Mouse (Mus musculus): Measurements from ENCODE around the gene H2al1h. TPM values are rescaled to one million over a fixed set of nuclear protein-coding genes. Genes with fewer than 3 reads are reported as not detected.
"Not testable (repeated sequence)": the region's sequence is repeated elsewhere in the genome, so short reads cannot be mapped to it uniquely, and the experiment has no call there.

H2al1h gene
- polyA plus RNA-seq, 1 experiment from 2014 or later: not detected

GRCm38 (mm10) chrX:11324359-11324758, 3.1 kb downstream of the H2al1h start, which contains the start of gene H2al1i:
TSS of gene H2al1i (plus strand) at chrX:11324659.
- H3K27me3 ChIP-seq (replicated peaks; ENCODE audit: low read depth, poor library complexity, severe bottlenecking); H3K4me3 ChIP-seq; H3K27ac ChIP-seq (replicated peaks); H3K9me3 ChIP-seq; DNase-seq (ENCODE audit: low spot score); H3K4me1 ChIP-seq; H3K36me3 ChIP-seq (replicated peaks): not testable (repeated sequence)
- 85% methylated on average over 2 of the region's 5 CpGs for WGBS

GRCm38 (mm10) chrX:11327522-11327921, 6.2 kb downstream of the H2al1h start, which contains the start of gene H2al1j:
TSS of gene H2al1j (plus strand) at chrX:11327822.
- peaks cover 29% of the 10 kb centered on the region for H3K27me3 ChIP-seq (replicated peaks; ENCODE audit: low read depth, poor library complexity, severe bottlenecking)
- not testable (repeated sequence) for DNase-seq (ENCODE audit: low spot score); H3K27ac ChIP-seq (replicated peaks); H3K4me3 ChIP-seq; H3K36me3 ChIP-seq (replicated peaks); H3K4me1 ChIP-seq; H3K9me3 ChIP-seq
- 90% methylated on average over 2 of the region's 2 CpGs for WGBS

DNA sequence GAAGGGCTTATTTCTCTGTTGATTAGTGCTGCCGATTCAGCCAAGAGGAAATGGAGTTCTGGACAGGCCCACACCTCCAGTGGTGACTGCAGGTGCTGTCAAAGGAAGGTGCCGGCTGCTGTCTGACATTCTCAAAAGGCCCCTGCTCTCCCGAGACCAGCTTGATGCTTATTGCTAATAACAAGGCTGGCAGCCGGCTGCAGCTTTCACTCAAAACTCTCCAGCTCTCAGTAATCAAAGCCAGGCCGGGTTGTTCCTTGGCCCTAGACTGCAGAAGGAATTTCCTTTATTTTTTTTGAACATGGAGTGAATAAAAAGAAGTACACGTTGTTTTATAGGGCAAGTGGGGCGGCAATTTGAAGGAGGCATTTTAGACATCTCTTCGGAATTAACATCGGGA, 24.5 kb downstream of the H2al1h start:
- Histone ChIP-seq H3K9me3 (no peaks in the 10 kb centered on the region), H3K4me1 (peaks cover 19% of the 10 kb centered on the region), H3K27ac (replicated peaks) (no peak overlapping the region), H3K27me3 (replicated peaks; ENCODE audit: low read depth, poor library complexity, severe bottlenecking) (peaks cover 76% of the 10 kb centered on the region), H3K4me3 (no peak overlapping the region), H3K36me3 (replicated peaks) (no peaks in the 10 kb centered on the region)
- WGBS: 46% methylated on average over 9 of the region's 9 CpGs
- peak; percentile 62 for DNase-seq (ENCODE audit: low spot score)

DNA sequence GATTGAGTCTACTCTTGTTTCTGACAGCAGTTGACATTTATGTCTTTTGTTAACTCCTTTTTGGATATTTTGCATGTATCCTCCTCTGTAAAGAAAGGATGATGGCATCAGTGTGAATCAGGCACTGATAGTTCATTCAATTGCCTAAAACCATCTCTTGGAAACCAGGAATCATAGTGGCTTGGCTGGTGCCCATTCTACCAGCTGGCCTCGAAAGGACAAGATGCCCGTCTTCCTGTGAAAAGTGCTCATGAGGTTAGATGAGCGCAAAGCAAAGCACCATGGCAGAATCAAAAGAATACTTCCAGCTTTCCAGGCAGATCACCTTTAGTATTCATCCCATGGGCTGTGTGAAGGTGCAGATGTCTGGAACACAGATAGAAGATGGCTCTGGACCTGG, 25.5 kb downstream of the H2al1h start:
- H3K4me1 ChIP-seq: peaks cover 19% of the 10 kb centered on the region
- H3K27me3 ChIP-seq (replicated peaks; ENCODE audit: low read depth, poor library complexity, severe bottlenecking): peaks cover 77% of the 10 kb centered on the region
- no peaks in the 10 kb centered on the region for H3K36me3 ChIP-seq (replicated peaks)
- H3K9me3 ChIP-seq: no peaks in the 10 kb centered on the region
- no peak overlapping the region for H3K4me3 ChIP-seq
- 88% methylated on average over 3 of the region's 3 CpGs for WGBS
- DNase-seq (ENCODE audit: low spot score): no peak
- no peak overlapping the region for H3K27ac ChIP-seq (replicated peaks)

GRCm38 (mm10) chrX:11360823-11361222, 39.5 kb downstream of the H2al1h start:
- DNase-seq (ENCODE audit: low spot score): no peak
- Histone ChIP-seq H3K9me3 (no peaks in the 10 kb centered on the region), H3K4me3 (no peak overlapping the region), H3K27ac (replicated peaks) (no peak overlapping the region), H3K4me1 (peaks cover 9% of the 10 kb centered on the region), H3K36me3 (replicated peaks) (no peaks in the 10 kb centered on the region), H3K27me3 (replicated peaks; ENCODE audit: low read depth, poor library complexity, severe bottlenecking) (peaks cover 93% of the 10 kb centered on the region)
- WGBS: 87% methylated on average over 6 of the region's 6 CpGs

DNA sequence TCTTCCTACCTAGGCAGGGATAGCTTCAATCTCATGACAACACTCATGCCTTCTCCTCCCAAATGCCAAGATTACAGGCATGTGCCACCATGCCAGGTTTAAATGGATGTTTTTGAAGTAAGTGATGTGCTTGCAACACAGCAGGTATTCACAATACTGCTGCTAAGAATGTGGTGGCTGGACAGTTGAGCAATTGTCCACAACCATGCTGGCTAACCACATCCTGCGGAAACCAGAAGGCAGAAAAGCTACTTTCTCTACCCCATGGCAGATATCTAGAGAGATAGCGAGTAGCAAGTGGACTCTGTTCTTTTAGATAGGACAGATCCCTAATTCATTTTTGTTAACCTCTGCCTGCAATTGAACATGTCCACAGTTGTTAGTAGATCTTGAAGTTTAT, 40.0 kb downstream of the H2al1h start:
- 90% methylated on average over 2 of the region's 2 CpGs for WGBS

GRCm38 (mm10) chrX:11363890-11364289, 42.6 kb downstream of the H2al1h start:
- WGBS: 67% methylated on average over 6 of the region's 6 CpGs
- H3K27me3 ChIP-seq (replicated peaks; ENCODE audit: low read depth, poor library complexity, severe bottlenecking): peaks cover 95% of the 10 kb centered on the region

More for the DNA sequence above, 40.0 kb downstream of the H2al1h start:
- H3K9me3 ChIP-seq: no peaks in the 10 kb centered on the region
- DNase-seq (ENCODE audit: low spot score): no peak
- no peaks in the 10 kb centered on the region for H3K36me3 ChIP-seq (replicated peaks)
- peaks cover 93% of the 10 kb centered on the region for H3K27me3 ChIP-seq (replicated peaks; ENCODE audit: low read depth, poor library complexity, severe bottlenecking)
- peaks cover 9% of the 10 kb centered on the region for H3K4me1 ChIP-seq
- H3K4me3 ChIP-seq: no peak overlapping the region
- H3K27ac ChIP-seq (replicated peaks): no peak overlapping the region

DNA sequence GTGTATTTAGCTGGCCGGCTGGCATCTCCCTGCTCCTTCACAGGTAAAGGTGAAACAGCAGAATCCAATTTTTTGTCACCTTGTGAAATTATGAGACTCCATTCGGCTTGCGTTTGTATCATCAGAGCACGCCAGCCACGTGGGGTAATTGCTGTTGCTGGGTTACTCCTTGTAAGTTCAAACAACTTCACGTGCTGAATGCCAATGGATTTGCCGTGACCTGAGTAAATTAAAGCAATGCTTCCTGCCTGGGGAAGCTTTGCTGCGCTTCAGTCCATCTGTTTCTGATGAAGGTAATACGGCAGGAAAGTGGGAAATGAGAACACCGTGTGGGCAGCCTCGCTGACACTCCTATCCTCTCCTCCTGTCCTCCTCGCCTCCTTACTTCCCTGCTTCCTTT, 43.9 kb downstream of the H2al1h start:
- peaks cover 96% of the 10 kb centered on the region for H3K27me3 ChIP-seq (replicated peaks; ENCODE audit: low read depth, poor library complexity, severe bottlenecking)
- no peak overlapping the region for H3K4me3 ChIP-seq
- H3K36me3 ChIP-seq (replicated peaks): no peaks in the 10 kb centered on the region
- peaks cover 9% of the 10 kb centered on the region for H3K4me1 ChIP-seq
- H3K27ac ChIP-seq (replicated peaks): no peak overlapping the region; the same call in 1 of the 2 replicates
- no peaks in the 10 kb centered on the region for H3K9me3 ChIP-seq
- DNase-seq (ENCODE audit: low spot score): peak; percentile 49
- 52% methylated on average over 12 of the region's 12 CpGs for WGBS

More at GRCm38 (mm10) chrX:11363890-11364289, 42.6 kb downstream of the H2al1h start:
- no peak overlapping the region for H3K27ac ChIP-seq (replicated peaks)
- H3K9me3 ChIP-seq: no peaks in the 10 kb centered on the region
- H3K4me3 ChIP-seq: no peak overlapping the region
- DNase-seq (ENCODE audit: low spot score): no peak
- H3K36me3 ChIP-seq (replicated peaks): no peaks in the 10 kb centered on the region
- peaks cover 9% of the 10 kb centered on the region for H3K4me1 ChIP-seq

Other genes starting within 250 kb of the H2al1h start
- not detected in 2 replicates for gene H2al1a, start 22.2 kb upstream of the H2al1h start, polyA plus RNA-seq (2016; fragmentation: Nextera tagmentation; extraction: Ambion mirVana)
- not detected in 2 replicates for gene H2al1b, start 19.1 kb upstream of the H2al1h start, polyA plus RNA-seq (2016; fragmentation: Nextera tagmentation; extraction: Ambion mirVana)
- gene H2al1c, start 15.8 kb upstream of the H2al1h start, polyA plus RNA-seq (2016; fragmentation: Nextera tagmentation; extraction: Ambion mirVana): not detected in 2 replicates
- gene H2al1d, start 12.7 kb upstream of the H2al1h start, polyA plus RNA-seq (2016; fragmentation: Nextera tagmentation; extraction: Ambion mirVana): not detected in 2 replicates
- gene H2al1e, start 9.6 kb upstream of the H2al1h start, polyA plus RNA-seq (2016; fragmentation: Nextera tagmentation; extraction: Ambion mirVana): not detected in 2 replicates
- gene H2al1f, start 6.3 kb upstream of the H2al1h start, polyA plus RNA-seq (2016; fragmentation: Nextera tagmentation; extraction: Ambion mirVana): not detected in 2 replicates
- not detected in 2 replicates for gene H2al1g, start 3.2 kb upstream of the H2al1h start, polyA plus RNA-seq (2016; fragmentation: Nextera tagmentation; extraction: Ambion mirVana)
- gene H2al1i, start 3.2 kb downstream of the H2al1h start, polyA plus RNA-seq (2016; fragmentation: Nextera tagmentation; extraction: Ambion mirVana): not detected in 2 replicates
- not detected in 2 replicates for gene H2al1j, start 6.3 kb downstream of the H2al1h start, polyA plus RNA-seq (2016; fragmentation: Nextera tagmentation; extraction: Ambion mirVana)

All from embryonic facial prominence, embryonic 10.5 days (tissue).